Mouse (Mus musculus) limb, embryonic 14.5 days (tissue): ENCODE data around the gene Lim2. TPM values are rescaled to one million over a fixed set of nuclear protein-coding genes. Genes with fewer than 3 reads are reported as not detected.
"Not testable (repeated sequence)": the region's sequence is repeated elsewhere in the genome, so short reads cannot be mapped to it uniquely, and the experiment has no call there.

Source experiments
- ATAC-seq: fragments of 200-750 bp; cut with Nextera tagmentation; 2 replicates; pipeline ENCODE4 v1.8.0; 2017; ENCODE audit warnings: low read depth, moderate number of reproducible peaks, moderate TSS enrichment; ENCODE audit not compliant: low FRiP score
- DNase-seq: peaks from one replicate; pipeline ENCODE4 v3.0.0-alpha.2; 2015; ENCODE audit warnings: low spot score
- H3K27ac ChIP-seq: fragments of 300-500 bp; sonication (generic); replicated peaks from 2 replicates; pipeline ENCODE4 v1.5.1; 2014; ENCODE audit warnings: low read depth, mild to moderate bottlenecking, low read length, moderate library complexity, mixed read lengths
- H3K27me3 ChIP-seq: fragments of 300-500 bp; sonication (generic); 2 replicates; pipeline ENCODE4 v1.6.1; 2014; ENCODE audit warnings: low read length, mixed read lengths; ENCODE audit not compliant: control insufficient read depth, insufficient read depth
- H3K36me3 ChIP-seq: fragments of 300-500 bp; sonication (generic); 2 replicates; pipeline ENCODE4 v1.6.1; 2014; ENCODE audit warnings: mild to moderate bottlenecking, low read length, moderate library complexity, mixed read lengths; ENCODE audit not compliant: control insufficient read depth, insufficient read depth
- H3K4me1 ChIP-seq: fragments of 300-500 bp; sonication (generic); 2 replicates; pipeline ENCODE4 v1.6.1; 2014; ENCODE audit warnings: antibody characterized with exemption, low read length, mixed read lengths; ENCODE audit not compliant: control insufficient read depth, insufficient read depth
- H3K4me2 ChIP-seq: fragments of 300-500 bp; sonication (generic); replicated peaks from 2 replicates; pipeline ENCODE4 v1.6.1; 2014; ENCODE audit warnings: low read depth, mild to moderate bottlenecking, low read length, moderate library complexity; ENCODE audit not compliant: severe bottlenecking
- H3K4me3 ChIP-seq: fragments of 300-500 bp; sonication (generic); replicated peaks from 2 replicates; pipeline ENCODE4 v1.5.1; 2014; ENCODE audit warnings: low read length
- H3K9ac ChIP-seq: fragments of 300-500 bp; sonication (generic); 2 replicates; pipeline ENCODE4 v1.6.1; 2014; ENCODE audit warnings: mild to moderate bottlenecking, low read depth, low read length, moderate library complexity; ENCODE audit not compliant: severe bottlenecking
- H3K9me3 ChIP-seq: fragments of 300-500 bp; sonication (generic); 2 replicates; pipeline ENCODE4 v1.6.1; 2016; ENCODE audit warnings: low read length; ENCODE audit not compliant: control insufficient read depth
- POLR2A ChIP-seq: fragments of 200-500 bp; IDR thresholded peaks from 2 replicates; pipeline ENCODE4 v1.8.0; 2012; ENCODE audit warnings: inconsistent platforms, mild to moderate bottlenecking, moderate library complexity, borderline replicate concordance; ENCODE audit not compliant: insufficient read depth, insufficient read length; ENCODE audit errors: extremely low read depth
- WGBS: fragments of 180-500 bp; shearing (Covaris S2); extraction: QIAGEN DNeasy Blood & Tissue Kit; methylation state at CpG from one replicate; pipeline ENCODE4 v1.1.7; 2014; 5-methylcytosine and 5-hydroxymethylcytosine counted together
- polyA plus RNA-seq, 2 experiments: library from polyadenylated mRNA; depleted of rRNA in 1 of 2; stranded (reverse) in 1 of 2; unstranded in 1 of 2; fragments of >200 nt; fragmentation: Nextera tagmentation in 1 of 2; extraction: Ambion mirVana in 1 of 2; gene quantifications; 2 replicates each; pipeline versions ENCODE4 v1.2.1 to v1.2.3; 2012 to 2014

The Lim2 gene
- polyA plus RNA-seq, 2 experiments: not detected

GRCm38 (mm10) chr7:43407573-43407972 is 19.9 kb upstream of the Lim2 start:
- H3K4me3 ChIP-seq: no peak overlapping the region
- no peak overlapping the region for H3K4me2 ChIP-seq
- H3K27ac ChIP-seq: no peak overlapping the region
- H3K27me3 ChIP-seq: no peaks in the 10 kb centered on the region
- TF ChIP-seq POLR2A: no peak
- ATAC-seq (no peak), DNase-seq (no peak)
- no peaks in the 10 kb centered on the region for H3K9me3 ChIP-seq
- H3K9ac ChIP-seq: no peak overlapping the region
- H3K36me3 ChIP-seq: no peaks in the 10 kb centered on the region
- no peaks in the 10 kb centered on the region for H3K4me1 ChIP-seq
- WGBS: 85% methylated on average over 3 of the region's 3 CpGs

- Histone ChIP-seq H3K9me3 (no peaks in the 10 kb centered on the region), H3K4me1 (no peaks in the 10 kb centered on the region), H3K27me3 (no peaks in the 10 kb centered on the region), H3K4me2 (no peak within 1 kb of the TSS), H3K4me3 (no peak within 1 kb of the TSS), H3K27ac (no peak within 1 kb of the TSS), H3K9ac (no peak within 1 kb of the TSS), H3K36me3 (no peaks in the 10 kb centered on the region)
- DNase-seq (no peak), ATAC-seq (no peak)
- 64% methylated on average over 4 of the region's 4 CpGs for WGBS
- TF ChIP-seq POLR2A: no peak
Measured at GRCm38 (mm10) chr7:43408131-43408553, 19.3 kb upstream of the Lim2 start, which contains the start of gene Siglecg. Gene Siglecg (plus strand): TSS chr7:43408204.

DNA sequence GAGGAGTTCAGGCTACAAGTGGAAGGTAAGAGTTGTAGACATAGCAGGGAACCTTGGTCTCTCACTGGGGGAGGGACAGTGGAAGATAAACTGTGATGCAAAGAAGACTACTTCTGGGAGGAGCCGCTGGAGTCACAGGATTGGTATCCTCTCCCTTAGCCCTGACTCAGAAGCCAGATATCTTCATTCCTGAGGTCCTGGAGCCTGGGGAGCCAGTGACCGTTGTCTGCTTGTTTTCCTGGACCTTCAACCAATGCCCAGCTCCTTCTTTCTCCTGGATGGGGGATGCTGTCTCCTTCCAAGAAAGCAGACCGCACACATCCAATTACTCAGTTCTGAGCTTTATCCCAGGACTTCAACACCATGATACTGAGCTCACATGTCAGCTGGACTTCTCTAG is 18.4 kb upstream of the Lim2 start:
- no peak overlapping the region for H3K9ac ChIP-seq
- no peak overlapping the region for H3K27ac ChIP-seq
- no peaks in the 10 kb centered on the region for H3K27me3 ChIP-seq
- H3K4me1 ChIP-seq: no peaks in the 10 kb centered on the region
- WGBS: 79% methylated on average over 3 of the region's 3 CpGs
- ATAC-seq: no peak
- DNase-seq: no peak
- no peak overlapping the region for H3K4me3 ChIP-seq
- no peaks in the 10 kb centered on the region for H3K9me3 ChIP-seq
- no peak for TF ChIP-seq POLR2A
- no peak overlapping the region for H3K4me2 ChIP-seq
- no peaks in the 10 kb centered on the region for H3K36me3 ChIP-seq

DNA sequence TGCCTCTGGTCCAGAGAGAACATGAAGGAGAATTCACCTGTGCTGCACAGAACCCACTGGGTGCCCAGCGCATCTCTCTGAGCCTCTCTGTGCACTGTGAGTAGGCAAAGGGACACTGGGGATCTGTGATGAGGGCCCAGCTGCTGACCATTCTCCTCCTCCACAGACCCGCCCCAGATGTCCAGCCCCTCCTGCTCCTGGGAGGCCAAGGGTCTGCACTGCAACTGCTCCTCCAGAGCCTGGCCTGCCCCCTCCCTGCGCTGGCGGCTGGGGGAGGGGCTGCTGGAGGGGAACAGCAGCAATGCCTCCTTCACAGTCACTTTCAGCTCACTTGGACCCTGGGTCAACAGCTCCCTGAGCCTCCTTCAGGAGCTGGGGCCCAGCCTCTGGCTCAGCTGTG is 15.7 kb upstream of the Lim2 start:
- H3K36me3 ChIP-seq, H3K4me1 ChIP-seq, H3K9me3 ChIP-seq, H3K4me2 ChIP-seq, H3K27ac ChIP-seq, H3K9ac ChIP-seq, H3K27me3 ChIP-seq, ATAC-seq, DNase-seq, H3K4me3 ChIP-seq: not testable (repeated sequence)
- 24% methylated on average over 4 of the region's 4 CpGs for WGBS

DNA sequence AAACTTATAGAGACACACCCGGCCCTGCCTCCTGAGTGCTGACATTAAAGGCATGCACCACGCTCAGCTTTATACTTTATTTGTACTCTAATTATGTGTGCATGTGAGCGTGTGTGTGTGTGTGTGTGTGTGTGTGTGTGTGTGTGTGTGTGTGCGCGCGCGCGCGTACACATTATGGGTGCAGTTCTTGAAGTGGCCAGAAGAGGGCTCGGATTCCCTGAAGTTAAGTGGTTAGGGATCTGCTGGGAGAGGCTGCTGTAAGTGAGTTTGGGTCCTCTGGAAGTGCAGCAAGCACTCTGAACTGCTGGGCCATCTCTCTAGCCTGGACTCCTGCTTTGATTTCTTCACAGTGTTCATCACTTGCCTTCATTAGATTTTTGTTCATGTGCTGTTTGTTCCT is 10.2 kb upstream of the Lim2 start:
- H3K4me3 ChIP-seq: no peak overlapping the region
- H3K36me3 ChIP-seq: no peaks in the 10 kb centered on the region
- no peaks in the 10 kb centered on the region for H3K9me3 ChIP-seq
- no peaks in the 10 kb centered on the region for H3K27me3 ChIP-seq
- H3K4me1 ChIP-seq: no peaks in the 10 kb centered on the region
- H3K27ac ChIP-seq: no peak overlapping the region
- ATAC-seq (no peak), DNase-seq (no peak)
- H3K9ac ChIP-seq: no peak overlapping the region
- no peak for TF ChIP-seq POLR2A
- no peak overlapping the region for H3K4me2 ChIP-seq
- 92% methylated on average over 10 of the region's 10 CpGs for WGBS
